Mouse (Mus musculus): ENCODE results near the gene Ptprt.

DNA sequence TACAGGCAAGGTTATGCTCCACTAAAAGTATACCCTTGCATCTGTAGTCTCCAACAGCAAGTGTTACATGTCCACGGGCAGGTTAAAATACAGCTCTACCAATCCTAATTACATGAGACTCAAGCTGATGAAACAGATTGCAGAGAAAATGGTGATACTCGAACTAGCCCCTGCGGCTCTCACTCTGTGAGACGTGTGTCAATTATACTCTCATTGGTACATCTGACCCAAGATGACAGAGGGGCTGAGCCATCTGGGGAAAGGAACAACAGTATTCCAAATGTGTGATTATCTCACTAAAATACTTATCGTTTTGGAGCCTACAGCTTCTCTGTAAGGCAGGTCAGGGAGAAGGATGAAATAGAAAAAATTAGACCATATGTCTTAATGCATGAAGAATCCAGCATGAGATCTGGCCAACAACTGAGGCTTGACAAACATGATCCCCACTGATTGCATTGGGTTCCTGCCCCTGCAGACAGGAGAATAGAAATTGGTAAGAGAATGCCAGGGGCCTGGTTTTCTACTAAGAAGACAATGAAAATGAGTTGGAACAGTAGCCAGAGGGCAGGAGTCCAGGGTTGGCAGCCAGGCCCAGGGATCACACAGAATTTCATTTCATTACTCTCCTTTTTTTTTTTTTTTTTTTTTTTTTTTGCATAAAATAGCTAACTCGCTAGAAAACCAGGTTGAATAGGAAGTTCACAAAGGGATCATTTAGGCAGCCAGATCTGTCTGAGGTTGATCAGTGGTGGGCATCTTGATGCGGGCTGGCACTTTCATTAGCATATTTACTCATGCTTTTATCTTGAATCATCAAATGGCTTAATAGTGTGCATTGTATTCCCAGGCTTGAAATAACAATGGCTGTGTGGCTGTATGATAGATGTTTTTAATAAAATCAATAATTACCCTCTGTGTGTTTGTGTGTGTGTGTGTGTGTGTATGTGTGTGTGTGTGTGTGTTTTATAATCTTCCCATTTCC, 699.5 kb downstream of the Ptprt start:
- TF ChIP-seq CTCF (IDR thresholded peaks at IDR 0.05; ENCODE audit: low read depth, low read length) (no peak), POLR2A (IDR thresholded peaks at IDR 0.05; ENCODE audit: borderline replicate concordance, low read depth, low read length) (no peak)
